Mouse (Mus musculus): ENCODE results near the gene Scnm1.

DNA sequence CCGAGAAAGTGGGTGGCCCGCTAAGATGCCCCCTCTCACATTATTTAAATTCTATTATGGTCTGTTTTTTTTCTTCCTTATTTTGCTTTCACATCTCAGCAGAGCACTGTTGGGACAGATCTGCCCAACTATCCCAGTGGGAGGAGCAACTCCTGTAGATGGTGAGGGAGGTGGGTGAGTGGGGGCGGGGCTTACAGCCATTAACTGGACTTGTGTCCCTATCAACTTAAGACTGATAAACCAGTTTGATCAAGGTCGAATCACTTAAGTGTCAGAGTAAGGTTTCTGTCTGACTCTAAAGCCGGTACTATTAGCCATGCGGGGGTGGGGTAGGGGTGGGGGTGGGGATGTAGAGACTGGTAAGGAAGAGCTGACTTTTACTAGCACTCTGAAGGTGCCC lies 1.2 kb upstream of the Scnm1 start:
- TF ChIP-seq CTCF (IDR thresholded peaks at IDR 0.05; ENCODE audit: borderline replicate concordance, control insufficient read depth, extremely low read depth, insufficient read depth, low read length, poor library complexity), result no peak
- no peak for TF ChIP-seq POLR2A (IDR thresholded peaks at IDR 0.05; ENCODE audit: control insufficient read depth, extremely low read depth, insufficient read depth, low read length, poor library complexity)
